Mouse (Mus musculus) ES-Bruce4 (cell line): ENCODE results near the gene Gm17606.

Source experiments
- EP300 ChIP-seq: IDR thresholded peaks from 2 replicates; pipeline ENCODE4 v1.6.1; 2011; ENCODE audit warnings: low read depth, low read length; ENCODE audit not compliant: insufficient read depth
- POLR2A ChIP-seq: IDR thresholded peaks from one replicate; pipeline ENCODE4 v1.8.1; 2011; ENCODE audit warnings: low read length; ENCODE audit not compliant: insufficient read depth

DNA sequence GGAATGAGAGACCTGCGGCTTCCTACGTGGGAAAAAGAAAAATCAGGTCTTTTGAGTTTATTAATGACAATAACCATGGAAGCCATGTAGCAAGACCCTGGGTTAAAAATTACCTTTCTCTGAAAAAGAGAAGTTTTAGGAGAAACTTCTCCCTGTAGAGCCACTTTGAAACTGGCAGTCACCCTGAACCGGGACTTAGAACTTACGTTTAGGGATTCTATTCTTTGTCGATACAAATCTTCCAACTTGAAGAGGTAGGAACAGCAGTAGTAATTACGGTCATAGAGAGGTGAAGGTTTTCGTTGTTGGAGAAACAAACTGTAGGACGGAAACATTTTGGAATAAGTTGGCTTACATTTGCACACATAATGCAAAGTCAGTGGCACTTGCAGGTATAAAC is 46.5 kb downstream of the Gm17606 start:
- TF ChIP-seq POLR2A (no peak), EP300 (no peak)
